ENCODE assay signal across 10 mouse cellular contexts in genomic region chrX:101268025-101268754, GRCm38 (mm10). TPM values are rescaled to one million over a fixed set of nuclear protein-coding genes. Genes with fewer than 3 reads are reported as not detected.
DNase-seq lines count a peak whose midpoint lies in the region; ATAC-seq and TF ChIP-seq lines count a peak whose summit lies in the region.
"Had no signal": no experiment of that assay in that cellular context is flagged by ENCODE, and none has a peak within 500 bp of the region (broad histone marks: within the 10 kb centered on the region; RNA-seq: fewer than 3 reads in every experiment).

TSS of gene Il2rg (minus strand) at chrX:101268255.

- no peak within 1 kb of the TSS for H3K9ac ChIP-seq in heart, embryonic 14.5 days (ENCODE audit: low read length)
- no peak within 1 kb of the TSS for H3K9ac ChIP-seq in lung, postnatal 0 days (replicated peaks; ENCODE audit: low read depth)

- no peaks in the 10 kb centered on the region for H3K27me3 ChIP-seq in heart, embryonic 14.5 days (ENCODE audit: control insufficient read depth, insufficient read depth, low read length)
- no peaks in the 10 kb centered on the region for H3K27me3 ChIP-seq in lung, postnatal 0 days (replicated peaks; ENCODE audit: insufficient read depth, low read length)

- no peak for TF ChIP-seq CTCF in lung, postnatal 0 days (IDR thresholded peaks at IDR 0.05)

- H3K9me3 ChIP-seq in heart, embryonic 14.5 days (ENCODE audit: control insufficient read depth, low read length), result no peaks in the 10 kb centered on the region
- H3K9me3 ChIP-seq in lung, postnatal 0 days (ENCODE audit: low read length), result no peaks in the 10 kb centered on the region

- H3K4me2 ChIP-seq in heart, embryonic 14.5 days (ENCODE audit: low read length), result 0 out of 2 replicates have a peak within 1 kb of the TSS, but pooled peaks have one; percentile 9
- H3K4me2 ChIP-seq in lung, postnatal 0 days (replicated peaks; ENCODE audit: low read depth, low read length), result peak within 1 kb of the TSS; percentile 33; the same call in 1 of the 2 replicates

- no peaks in the 10 kb centered on the region for H3K36me3 ChIP-seq in heart, embryonic 14.5 days (ENCODE audit: control insufficient read depth, insufficient read depth, low read length)
- H3K36me3 ChIP-seq in lung, postnatal 0 days (ENCODE audit: insufficient read depth, low read length), result no peaks in the 10 kb centered on the region

- H3K27ac ChIP-seq in heart, embryonic 14.5 days (replicated peaks in 1 of 2; ENCODE audit: control insufficient read depth in 1 of 2, insufficient read depth in 1 of 2, low read depth in 2 of 2, low read length in 2 of 2), result no peak within 1 kb of the TSS
- H3K27ac ChIP-seq in lung, postnatal 0 days (ENCODE audit: low read length), result no peak within 1 kb of the TSS

- no peak within 1 kb of the TSS for H3K4me3 ChIP-seq in heart, embryonic 14.5 days (ENCODE audit: control insufficient read depth in 1 of 2, insufficient read depth in 1 of 2, low read depth in 1 of 2, low read length in 2 of 2)
- H3K4me3 ChIP-seq in lung, postnatal 0 days (ENCODE audit: low read depth, low read length), result peak within 1 kb of the TSS; percentile 14; the same call in 1 of the 2 replicates

- no peak for TF ChIP-seq EP300 in lung, postnatal 0 days (IDR thresholded peaks at IDR 0.05)

- WGBS in heart, embryonic 14.5 days, result 55% methylated on average over 5 of the region's 5 CpGs
- 59% methylated on average over 5 of the region's 5 CpGs for WGBS in lung, postnatal 0 days

- H3K4me1 ChIP-seq in heart, embryonic 14.5 days (ENCODE audit: control insufficient read depth in 2 of 2, insufficient read depth in 2 of 2, low read length in 2 of 2), result no peaks in the 10 kb centered on the region
- H3K4me1 ChIP-seq in lung, postnatal 0 days (ENCODE audit: insufficient read depth, low read depth, low read length), result no peaks in the 10 kb centered on the region

- DNase-seq in adrenal gland, postnatal 10 days, result no peak
- no peak for DNase-seq in adrenal gland, adult 2 months
- DNase-seq in CD4-positive, CD25-positive, alpha-beta regulatory T cell, adult 2 months (ENCODE audit: low read depth, low spot score), result peak; percentile 90
- DNase-seq in lung, postnatal 0 days (ENCODE audit: low spot score), result peak; percentile 24
- no peak for DNase-seq in layer of hippocampus, adult 11-12 months (ENCODE audit: low spot score)
- DNase-seq in left cerebral cortex, postnatal 4 days, result no peak
- DNase-seq in MN1 (ENCODE audit: low spot score), result no peak
- DNase-seq: cerebellum, postnatal 25 days; kidney, postnatal 10 days had no signal

- no peak for ATAC-seq in heart, embryonic 14.5 days (ENCODE audit: insufficient number of reproducible peaks, insufficient read depth, low FRiP score, low read depth)
- ATAC-seq in lung, postnatal 0 days, result peak; percentile 46; the same call in 1 of the 2 replicates

- intact Hi-C loops in left cerebral cortex, postnatal 4 days (cut with DNase I), result no loop called here

RNA-seq across cellular contexts. Expression of gene Il2rg, which starts in this region (rescaled TPM):
- 10 to 100 TPM; 17.6 to 23.3 TPM for total RNA-seq in adrenal gland, postnatal 10 days (2021)
- total RNA-seq in adrenal gland, adult 2 months (2021), result 1 to 10 TPM; 5.9 to 8.4 TPM
- polyA plus RNA-seq in adrenal gland, adult 2 months (2012; rRNA removed), result 3.7 TPM in 2 replicates
- polyA plus RNA-seq in heart, embryonic 14.5 days (2014; fragmentation: Nextera tagmentation; extraction: Ambion mirVana), result 16.7 and 18.0 TPM in 2 replicates
- 58.3 and 59.1 TPM in 2 replicates for polyA plus RNA-seq in lung, postnatal 0 days (2015; fragmentation: Nextera tagmentation; extraction: Ambion mirVana)
- 1 to 10 TPM; 4.0 to 4.9 TPM for total RNA-seq in left cerebral cortex, postnatal 4 days (2021)

Comparison
In these comparisons a context has a peak if more than half of its experiments do, and no peak if none do; other contexts are left out.
1. DNase-seq: peak in CD4-positive, CD25-positive, alpha-beta regulatory T cell, adult 2 months (single experiment) and lung, postnatal 0 days (single experiment); none in adrenal gland, postnatal 10 days (single experiment), adrenal gland, adult 2 months (single experiment), layer of hippocampus, adult 11-12 months (single experiment), left cerebral cortex, postnatal 4 days (single experiment) and MN1 (single experiment).